15 mouse cellular contexts compared by ENCODE assay signal in the genomic region with DNA sequence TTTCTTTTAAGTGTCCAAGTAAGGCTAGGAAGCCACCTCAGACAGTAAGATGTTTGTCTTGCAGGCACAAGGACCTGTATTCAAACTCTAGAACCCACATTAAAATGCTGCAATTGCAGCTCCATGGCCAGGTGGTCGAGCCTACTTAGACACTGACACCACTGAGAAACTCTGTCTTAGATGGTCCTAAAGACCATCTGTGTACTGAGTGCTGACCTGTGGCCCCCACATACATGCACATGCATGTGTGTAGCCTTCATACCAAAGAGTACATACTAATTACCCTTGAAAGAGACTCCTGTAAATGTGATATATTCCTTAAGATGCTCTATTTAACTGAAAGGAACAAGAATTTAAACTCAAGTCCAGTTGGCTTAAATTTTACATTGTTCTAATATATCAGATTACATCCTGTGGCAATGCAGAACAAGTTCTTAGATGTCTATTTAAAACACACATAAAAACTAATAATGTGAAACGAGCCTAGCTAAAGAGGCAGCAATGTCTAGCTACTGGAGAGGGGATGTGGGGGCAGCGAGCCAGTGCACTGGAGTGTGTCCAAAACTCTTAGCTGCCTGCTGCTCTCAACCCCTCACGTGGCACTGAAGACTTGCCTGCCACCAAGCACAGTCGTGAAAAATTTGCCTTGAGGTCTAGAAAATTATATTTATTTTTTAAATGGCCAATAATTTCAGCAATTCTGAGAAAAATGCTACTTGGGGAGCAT.
DNase-seq lines count a peak whose midpoint lies in the region; ATAC-seq and TF ChIP-seq lines count a peak whose summit lies in the region.
"Had no signal": no experiment of that assay in that cellular context is flagged by ENCODE, and none has a peak within 500 bp of the region (broad histone marks: within the 10 kb centered on the region; RNA-seq: fewer than 3 reads in every experiment).

No protein-coding gene starts in this region.

- H3K9ac ChIP-seq in hindbrain, postnatal 0 days (replicated peaks; ENCODE audit: low read length) = no peak overlapping the region
- no peak overlapping the region for H3K9ac ChIP-seq in hindbrain, embryonic 14.5 days
- H3K9ac ChIP-seq: midbrain, embryonic 12.5 days had no signal

- H3K4me2 ChIP-seq in hindbrain, postnatal 0 days (ENCODE audit: low read depth, low read length) = no peak overlapping the region
- no peak overlapping the region for H3K4me2 ChIP-seq in hindbrain, embryonic 14.5 days (replicated peaks)
- H3K4me2 ChIP-seq: midbrain, embryonic 12.5 days had no signal

- H3K4me1 ChIP-seq in hindbrain, postnatal 0 days (ENCODE audit: insufficient read depth, low read length) = no peaks in the 10 kb centered on the region
- H3K4me1 ChIP-seq in hindbrain, embryonic 14.5 days (replicated peaks; ENCODE audit: control insufficient read depth, insufficient read depth, low read length) = no peaks in the 10 kb centered on the region
- H3K4me1 ChIP-seq: midbrain, embryonic 12.5 days had no signal

- no peaks in the 10 kb centered on the region for H3K36me3 ChIP-seq in hindbrain, postnatal 0 days (ENCODE audit: insufficient read depth, low read length)
- no peaks in the 10 kb centered on the region for H3K36me3 ChIP-seq in hindbrain, embryonic 14.5 days (replicated peaks; ENCODE audit: control insufficient read depth, insufficient read depth)
- H3K36me3 ChIP-seq: midbrain, embryonic 12.5 days had no signal

- H3K27ac ChIP-seq in hindbrain, postnatal 0 days = no peak overlapping the region
- no peak overlapping the region for H3K27ac ChIP-seq in hindbrain, embryonic 14.5 days
- H3K27ac ChIP-seq: midbrain, embryonic 12.5 days had no signal

- DNase-seq in cerebellum, postnatal 10 days = peak; percentile 91 to 93
- DNase-seq in cerebellum, adult 8-10 months = no peak
- DNase-seq in hindbrain, postnatal 0 days (ENCODE audit: low spot score) = peak; percentile 59
- DNase-seq in hindbrain, embryonic 14.5 days (ENCODE audit: low spot score) = no peak
- peak; percentile 33 for DNase-seq in right cerebral cortex, postnatal 4 days
- DNase-seq in right cerebral cortex, postnatal 36 days (ENCODE audit: low spot score in 2 of 2) = no peak
- no peak for DNase-seq in ovary, postnatal 10 days (ENCODE audit: low spot score)
- no peak for DNase-seq in embryo, embryonic 10.5 days (ENCODE audit: low spot score)
- DNase-seq: cerebellum, adult 18-20 months; embryo, embryonic 11 days; lung, postnatal 36 days; thymus, postnatal 36 days had no signal

- no peaks in the 10 kb centered on the region for H3K9me3 ChIP-seq in hindbrain, postnatal 0 days (ENCODE audit: low read length)
- H3K9me3 ChIP-seq in hindbrain, embryonic 14.5 days (ENCODE audit: control insufficient read depth, low read length) = no peaks in the 10 kb centered on the region
- H3K9me3 ChIP-seq: midbrain, embryonic 12.5 days had no signal

- WGBS in hindbrain, postnatal 0 days = 42% methylated on average over 5 of the region's 5 CpGs
- WGBS in hindbrain, embryonic 14.5 days = 60% methylated on average over 5 of the region's 5 CpGs

- ATAC-seq in hindbrain, postnatal 0 days = 0 out of 2 replicates have a peak, but pooled peaks have one; percentile 59
- no peak for ATAC-seq in hindbrain, embryonic 14.5 days (ENCODE audit: low FRiP score)
- ATAC-seq: activated CD4-positive, CD25-positive, alpha-beta regulatory T cell, adult 4 months had no signal

- no peak overlapping the region for H3K4me3 ChIP-seq in hindbrain, postnatal 0 days (ENCODE audit: low read length)
- H3K4me3 ChIP-seq in hindbrain, embryonic 14.5 days (replicated peaks; ENCODE audit: low read length) = no peak overlapping the region
- H3K4me3 ChIP-seq: midbrain, embryonic 12.5 days had no signal

- no peaks in the 10 kb centered on the region for H3K27me3 ChIP-seq in hindbrain, postnatal 0 days (ENCODE audit: insufficient read depth, low read length)
- no peaks in the 10 kb centered on the region for H3K27me3 ChIP-seq in hindbrain, embryonic 14.5 days (ENCODE audit: control insufficient read depth, insufficient read depth, low read length)
- H3K27me3 ChIP-seq: CH12.LX; midbrain, embryonic 12.5 days had no signal

- no peak for TF ChIP-seq CTCF in hindbrain, postnatal 0 days (IDR thresholded peaks at IDR 0.05; ENCODE audit: low read depth)

Comparison
In these comparisons a context has a peak if more than half of its experiments do, and no peak if none do; other contexts are left out.
1. DNase-seq: peak in cerebellum, postnatal 10 days (2 of 2), hindbrain, postnatal 0 days (single experiment) and right cerebral cortex, postnatal 4 days (single experiment); none in cerebellum, adult 8-10 months (single experiment), hindbrain, embryonic 14.5 days (single experiment), right cerebral cortex, postnatal 36 days (0 of 2), ovary, postnatal 10 days (single experiment) and embryo, embryonic 10.5 days (single experiment).